Mouse (Mus musculus): ENCODE data around the gene Ccdc177. TPM values are rescaled to one million over a fixed set of nuclear protein-coding genes. Genes with fewer than 3 reads are reported as not detected.
"Not testable (repeated sequence)": the region's sequence is repeated elsewhere in the genome, so short reads cannot be mapped to it uniquely, and the experiment has no call there.

The Ccdc177 gene
- polyA plus RNA-seq, 1 experiment from 2014 or later = 2.0 TPM

GRCm38 (mm10) chr12:80794522-80794921, 34.0 kb upstream of the Ccdc177 start:
- no peak for ATAC-seq
- H3K4me1 ChIP-seq (ENCODE audit: control insufficient read depth, insufficient read depth, low read depth, low read length) = peaks cover 18% of the 10 kb centered on the region
- H3K9ac ChIP-seq (ENCODE audit: low read depth, low read length) = no peak overlapping the region
- H3K4me2 ChIP-seq (ENCODE audit: low read length) = no peak overlapping the region
- H3K27me3 ChIP-seq (replicated peaks; ENCODE audit: control insufficient read depth, insufficient read depth, low read length) = no peaks in the 10 kb centered on the region
- WGBS = 93% methylated on average over 4 of the region's 4 CpGs
- no peak overlapping the region for H3K4me3 ChIP-seq (ENCODE audit: low read length)
- no peak overlapping the region for H3K27ac ChIP-seq (ENCODE audit: low read depth, low read length)
- no peaks in the 10 kb centered on the region for H3K9me3 ChIP-seq (ENCODE audit: control insufficient read depth, low read length)
- no peaks in the 10 kb centered on the region for H3K36me3 ChIP-seq (ENCODE audit: control insufficient read depth, insufficient read depth, low read length)

GRCm38 (mm10) chr12:80793535-80793934, 33.0 kb upstream of the Ccdc177 start:
- no peak for ATAC-seq
- Histone ChIP-seq H3K27me3 (replicated peaks; ENCODE audit: control insufficient read depth, insufficient read depth, low read length) (no peaks in the 10 kb centered on the region), H3K4me2 (ENCODE audit: low read length) (no peak overlapping the region), H3K36me3 (ENCODE audit: control insufficient read depth, insufficient read depth, low read length) (no peaks in the 10 kb centered on the region), H3K9ac (ENCODE audit: low read depth, low read length) (no peak overlapping the region), H3K27ac (ENCODE audit: low read depth, low read length) (no peak overlapping the region), H3K4me3 (ENCODE audit: low read length) (no peak overlapping the region), H3K9me3 (ENCODE audit: control insufficient read depth, low read length) (no peaks in the 10 kb centered on the region), H3K4me1 (ENCODE audit: control insufficient read depth, insufficient read depth, low read depth, low read length) (peaks cover 18% of the 10 kb centered on the region)
- WGBS = 80% methylated on average over 1 of the region's 1 CpGs

GRCm38 (mm10) chr12:80792867-80793266, 32.4 kb upstream of the Ccdc177 start:
- no peaks in the 10 kb centered on the region for H3K27me3 ChIP-seq (replicated peaks; ENCODE audit: control insufficient read depth, insufficient read depth, low read length)
- H3K4me1 ChIP-seq (ENCODE audit: control insufficient read depth, insufficient read depth, low read depth, low read length) = peaks cover 18% of the 10 kb centered on the region
- ATAC-seq = no peak
- H3K4me3 ChIP-seq (ENCODE audit: low read length) = no peak overlapping the region
- H3K9me3 ChIP-seq (ENCODE audit: control insufficient read depth, low read length) = no peaks in the 10 kb centered on the region
- H3K9ac ChIP-seq (ENCODE audit: low read depth, low read length) = no peak overlapping the region; the same call in 1 of the 2 replicates
- H3K4me2 ChIP-seq (ENCODE audit: low read length) = peak overlapping the region; percentile 33
- H3K27ac ChIP-seq (ENCODE audit: low read depth, low read length) = no peak overlapping the region
- WGBS = 79% methylated on average over 5 of the region's 5 CpGs
- H3K36me3 ChIP-seq (ENCODE audit: control insufficient read depth, insufficient read depth, low read length) = no peaks in the 10 kb centered on the region

GRCm38 (mm10) chr12:80791571-80792444, 31.3 kb upstream of the Ccdc177 start:
- peak overlapping the region; percentile 94 for H3K4me3 ChIP-seq (ENCODE audit: low read length)
- H3K9me3 ChIP-seq (ENCODE audit: control insufficient read depth, low read length) = no peaks in the 10 kb centered on the region
- no peaks in the 10 kb centered on the region for H3K36me3 ChIP-seq (ENCODE audit: control insufficient read depth, insufficient read depth, low read length)
- no peak for ATAC-seq
- no peaks in the 10 kb centered on the region for H3K27me3 ChIP-seq (replicated peaks; ENCODE audit: control insufficient read depth, insufficient read depth, low read length)
- WGBS = 36% methylated on average over 6 of the region's 6 CpGs
- H3K9ac ChIP-seq (ENCODE audit: low read depth, low read length) = peak overlapping the region; percentile 94; the same call in 1 of the 2 replicates
- H3K4me2 ChIP-seq (ENCODE audit: low read length) = peak overlapping the region; percentile 61
- H3K4me1 ChIP-seq (ENCODE audit: control insufficient read depth, insufficient read depth, low read depth, low read length) = peaks cover 18% of the 10 kb centered on the region
- H3K27ac ChIP-seq (ENCODE audit: low read depth, low read length) = no peak overlapping the region

DNA sequence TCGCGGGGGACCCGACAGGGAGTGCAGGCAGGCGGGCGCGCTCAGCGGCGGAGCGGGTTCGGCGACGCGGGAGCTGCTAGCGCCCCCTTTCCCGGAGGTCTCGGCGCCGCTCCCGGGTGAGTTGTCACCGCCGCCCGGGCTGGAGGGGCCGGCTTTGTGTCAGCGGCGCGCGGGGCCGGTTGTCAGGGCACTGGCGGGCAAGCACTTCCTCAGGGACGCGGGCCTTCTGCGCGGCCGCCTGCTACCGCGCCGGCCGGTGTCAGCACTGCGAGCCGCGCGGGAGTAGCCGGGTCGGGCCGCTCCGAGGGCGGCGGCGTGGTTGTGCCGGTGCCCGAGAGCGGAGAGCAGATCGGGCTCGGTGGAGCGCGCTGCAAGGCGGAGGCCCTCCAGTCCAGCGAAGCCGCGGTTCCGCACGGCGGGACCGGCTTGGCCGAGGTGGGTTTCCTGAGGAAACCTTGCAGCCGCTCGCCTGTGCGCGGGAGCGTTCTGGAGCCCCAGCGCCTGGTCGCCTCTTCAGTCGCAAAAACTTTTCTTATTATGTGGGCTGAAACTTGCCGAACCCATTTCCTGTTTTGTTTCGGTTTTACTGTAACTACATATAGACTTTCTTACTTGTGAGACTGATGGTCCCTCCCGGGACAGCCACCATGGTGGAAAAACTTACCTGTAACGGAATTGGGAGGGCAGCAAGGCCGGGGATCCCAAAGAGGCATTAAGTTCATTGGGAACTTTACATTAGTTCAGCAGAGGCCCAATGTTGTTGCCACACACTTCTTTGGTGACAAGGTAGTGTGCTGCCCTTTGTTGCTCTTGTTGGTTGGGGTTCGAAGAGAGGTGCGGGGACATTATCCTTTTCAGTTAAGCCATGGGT, 30.4 kb upstream of the Ccdc177 start:
- Histone ChIP-seq H3K27ac (ENCODE audit: low read depth, low read length) (peak overlapping the region; percentile 99), H3K36me3 (ENCODE audit: control insufficient read depth, insufficient read depth, low read length) (no peaks in the 10 kb centered on the region), H3K4me2 (ENCODE audit: low read length) (peak overlapping the region; percentile 61), H3K9me3 (ENCODE audit: control insufficient read depth, low read length) (no peaks in the 10 kb centered on the region), H3K9ac (ENCODE audit: low read depth, low read length) (peak overlapping the region; percentile 94), H3K4me3 (ENCODE audit: low read length) (peak overlapping the region; percentile 94), H3K27me3 (replicated peaks; ENCODE audit: control insufficient read depth, insufficient read depth, low read length) (no peaks in the 10 kb centered on the region), H3K4me1 (ENCODE audit: control insufficient read depth, insufficient read depth, low read depth, low read length) (peaks cover 18% of the 10 kb centered on the region)
- no peak; the same call in 1 of the 2 replicates for ATAC-seq
- WGBS = under 1% methylated on average over 58 of the region's 80 CpGs

DNA sequence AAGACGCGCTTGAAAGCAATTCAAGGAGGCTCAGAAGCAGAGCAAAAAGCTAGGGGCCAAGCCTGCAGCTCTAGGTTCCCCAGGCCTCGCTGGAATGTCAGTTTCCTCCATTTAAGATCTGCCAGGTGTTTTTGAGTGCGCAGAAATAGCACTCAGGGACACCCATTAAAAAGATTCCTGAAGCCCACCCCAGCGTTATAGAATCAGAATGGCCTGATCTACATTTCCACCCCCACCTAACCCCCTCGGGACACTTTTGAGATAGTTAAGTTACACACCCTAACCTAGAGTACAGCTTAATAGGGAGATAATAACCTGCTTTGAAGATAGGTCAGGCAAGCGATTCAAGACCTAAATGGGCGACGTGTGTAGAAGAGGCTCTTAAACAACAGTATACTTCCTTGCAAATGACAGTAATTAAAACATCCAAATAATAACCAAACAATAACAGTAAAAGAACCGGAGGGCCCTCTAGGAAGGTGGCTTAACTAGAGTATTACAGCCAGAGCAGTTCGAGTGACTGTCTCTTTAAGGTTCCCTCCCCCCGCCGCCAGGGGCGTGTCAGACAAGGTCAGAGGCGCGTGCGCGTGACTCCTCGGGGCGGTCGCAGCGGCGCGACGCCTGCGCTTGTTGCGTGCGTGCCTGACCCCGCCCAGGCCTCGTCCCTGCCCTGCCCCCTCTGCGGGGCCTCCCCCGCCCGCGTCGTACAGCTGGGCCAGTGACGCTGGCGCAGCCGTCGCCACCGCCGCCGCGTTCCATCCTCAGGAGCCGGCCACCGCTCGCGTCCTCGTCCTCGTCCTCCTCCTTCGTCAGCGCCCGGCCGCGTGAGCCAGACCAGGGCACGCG, 29.6 kb upstream of the Ccdc177 start, which contains the start of gene Susd6:
TSS of gene Susd6 (plus strand) at position 662 of the 846 bp plus-strand sequence.
- no peaks in the 10 kb centered on the region for H3K9me3 ChIP-seq (ENCODE audit: control insufficient read depth, low read length)
- H3K36me3 ChIP-seq (ENCODE audit: control insufficient read depth, insufficient read depth, low read length) = no peaks in the 10 kb centered on the region
- H3K27ac ChIP-seq (ENCODE audit: low read depth, low read length) = peak within 1 kb of the TSS; percentile 99
- WGBS = 5% methylated on average over 38 of the region's 56 CpGs
- peak; percentile 98 for ATAC-seq
- peak within 1 kb of the TSS; percentile 94 for H3K4me3 ChIP-seq (ENCODE audit: low read length)
- peak within 1 kb of the TSS; percentile 61 for H3K4me2 ChIP-seq (ENCODE audit: low read length)
- no peaks in the 10 kb centered on the region for H3K27me3 ChIP-seq (replicated peaks; ENCODE audit: control insufficient read depth, insufficient read depth, low read length)
- H3K9ac ChIP-seq (ENCODE audit: low read depth, low read length) = peak within 1 kb of the TSS; percentile 94
- peaks cover 18% of the 10 kb centered on the region for H3K4me1 ChIP-seq (ENCODE audit: control insufficient read depth, insufficient read depth, low read depth, low read length)

DNA sequence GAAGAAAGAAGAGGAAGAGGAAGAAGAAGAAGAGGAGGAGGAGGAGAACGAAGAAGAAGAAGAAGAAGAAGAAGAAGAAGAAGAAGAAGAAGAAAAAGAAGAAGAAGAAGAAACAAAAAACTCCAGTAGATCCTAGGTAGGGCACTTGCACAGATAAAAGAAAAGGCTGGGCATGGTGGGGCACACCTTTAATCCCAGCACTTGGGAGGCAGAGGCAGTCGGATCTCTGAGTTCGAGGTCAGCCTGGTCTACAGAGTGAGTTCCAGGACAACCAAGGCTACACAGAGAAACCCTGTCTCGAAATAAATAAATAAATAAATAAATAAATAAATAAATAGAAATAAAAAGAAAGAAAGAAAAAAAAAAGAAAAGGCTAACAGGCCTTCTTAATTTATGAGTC, 28.8 kb upstream of the Ccdc177 start:
- WGBS = 83% methylated on average over 4 of the region's 4 CpGs
- H3K27me3 ChIP-seq (replicated peaks; ENCODE audit: control insufficient read depth, insufficient read depth, low read length); H3K27ac ChIP-seq (ENCODE audit: low read depth, low read length); H3K4me3 ChIP-seq (ENCODE audit: low read length); ATAC-seq; H3K4me2 ChIP-seq (ENCODE audit: low read length); H3K9ac ChIP-seq (ENCODE audit: low read depth, low read length); H3K9me3 ChIP-seq (ENCODE audit: control insufficient read depth, low read length); H3K36me3 ChIP-seq (ENCODE audit: control insufficient read depth, insufficient read depth, low read length): not testable (repeated sequence)
- peaks cover 18% of the 10 kb centered on the region for H3K4me1 ChIP-seq (ENCODE audit: control insufficient read depth, insufficient read depth, low read depth, low read length)

- no peaks in the 10 kb centered on the region for H3K36me3 ChIP-seq (ENCODE audit: control insufficient read depth, insufficient read depth, low read length)
- H3K4me1 ChIP-seq (ENCODE audit: control insufficient read depth, insufficient read depth, low read depth, low read length) = peaks cover 18% of the 10 kb centered on the region
- no peak for ATAC-seq
- H3K27ac ChIP-seq (ENCODE audit: low read depth, low read length) = no peak overlapping the region
- no peak overlapping the region for H3K4me3 ChIP-seq (ENCODE audit: low read length)
- H3K27me3 ChIP-seq (replicated peaks; ENCODE audit: control insufficient read depth, insufficient read depth, low read length) = no peaks in the 10 kb centered on the region
- no peaks in the 10 kb centered on the region for H3K9me3 ChIP-seq (ENCODE audit: control insufficient read depth, low read length)
- no peak overlapping the region for H3K4me2 ChIP-seq (ENCODE audit: low read length)
- H3K9ac ChIP-seq (ENCODE audit: low read depth, low read length) = no peak overlapping the region
- 93% methylated on average over 3 of the region's 3 CpGs for WGBS
Observed at GRCm38 (mm10) chr12:80788188-80788587, 27.7 kb upstream of the Ccdc177 start.
